Comparison of ENCODE assay signal across 17 mouse cellular contexts in genomic region chr14:114855746-114856145, GRCm38 (mm10).
DNase-seq lines count a peak whose midpoint lies in the region; ATAC-seq lines count a peak whose summit lies in the region.
"Had no signal": no experiment of that assay in that cellular context is flagged by ENCODE, and none has a peak within 500 bp of the region (broad histone marks: within the 10 kb centered on the region; RNA-seq: fewer than 3 reads in every experiment).

No protein-coding gene starts in this region.

- peaks cover 14% of the 10 kb centered on the region for H3K4me1 ChIP-seq in hindbrain, embryonic 12.5 days
- peaks cover 8% of the 10 kb centered on the region; the same call in 1 of the 2 replicates for H3K4me1 ChIP-seq in hindbrain, embryonic 14.5 days (replicated peaks; ENCODE audit: control insufficient read depth, insufficient read depth, low read length)
- H3K4me1 ChIP-seq in kidney, embryonic 16.5 days (ENCODE audit: insufficient read depth, low read length) = peaks cover 31% of the 10 kb centered on the region
- peaks cover 20% of the 10 kb centered on the region for H3K4me1 ChIP-seq in kidney, embryonic 14.5 days (ENCODE audit: control insufficient read depth, insufficient read depth, low read length)
- H3K4me1 ChIP-seq in neural tube, embryonic 11.5 days (ENCODE audit: control insufficient read depth, insufficient read depth, low read length) = peaks cover 20% of the 10 kb centered on the region
- H3K4me1 ChIP-seq in limb, embryonic 10.5 days = peaks cover 46% of the 10 kb centered on the region

- H3K36me3 ChIP-seq in hindbrain, embryonic 12.5 days = no peaks in the 10 kb centered on the region
- no peaks in the 10 kb centered on the region for H3K36me3 ChIP-seq in hindbrain, embryonic 14.5 days (replicated peaks; ENCODE audit: control insufficient read depth, insufficient read depth)
- H3K36me3 ChIP-seq in kidney, embryonic 16.5 days (ENCODE audit: insufficient read depth, low read length) = no peaks in the 10 kb centered on the region
- no peaks in the 10 kb centered on the region for H3K36me3 ChIP-seq in kidney, embryonic 14.5 days (ENCODE audit: control insufficient read depth, insufficient read depth, low read length)
- H3K36me3 ChIP-seq in neural tube, embryonic 11.5 days (ENCODE audit: control insufficient read depth, insufficient read depth, low read length) = no peaks in the 10 kb centered on the region
- no peaks in the 10 kb centered on the region for H3K36me3 ChIP-seq in limb, embryonic 10.5 days
- H3K36me3 ChIP-seq: forebrain, embryonic 15.5 days; heart, embryonic 12.5 days had no signal

- no peak overlapping the region for H3K4me3 ChIP-seq in hindbrain, embryonic 12.5 days
- no peak overlapping the region for H3K4me3 ChIP-seq in hindbrain, embryonic 14.5 days (replicated peaks; ENCODE audit: low read length)
- no peak overlapping the region for H3K4me3 ChIP-seq in kidney, embryonic 16.5 days (ENCODE audit: low read length)
- H3K4me3 ChIP-seq in kidney, embryonic 14.5 days (ENCODE audit: low read length) = no peak overlapping the region
- H3K4me3 ChIP-seq in neural tube, embryonic 11.5 days (ENCODE audit: low read depth, low read length) = no peak overlapping the region
- H3K4me3 ChIP-seq in limb, embryonic 10.5 days = no peak overlapping the region
- H3K4me3 ChIP-seq: forebrain, embryonic 15.5 days; heart, embryonic 12.5 days had no signal

- no peak overlapping the region for H3K4me2 ChIP-seq in hindbrain, embryonic 12.5 days (replicated peaks)
- no peak overlapping the region for H3K4me2 ChIP-seq in hindbrain, embryonic 14.5 days (replicated peaks)
- H3K4me2 ChIP-seq in kidney, embryonic 16.5 days (replicated peaks; ENCODE audit: low read depth, low read length) = peak overlapping the region; percentile 24; the same call in 1 of the 2 replicates
- no peak overlapping the region for H3K4me2 ChIP-seq in kidney, embryonic 14.5 days (replicated peaks; ENCODE audit: low read depth, low read length)
- no peak overlapping the region for H3K4me2 ChIP-seq in neural tube, embryonic 11.5 days (ENCODE audit: low read depth)
- H3K4me2 ChIP-seq: forebrain, embryonic 15.5 days; heart, embryonic 12.5 days had no signal

- no peak overlapping the region for H3K9ac ChIP-seq in hindbrain, embryonic 12.5 days
- H3K9ac ChIP-seq in hindbrain, embryonic 14.5 days = no peak overlapping the region
- no peak overlapping the region for H3K9ac ChIP-seq in kidney, embryonic 16.5 days (replicated peaks; ENCODE audit: low read length)
- H3K9ac ChIP-seq in kidney, embryonic 14.5 days (ENCODE audit: low read depth, low read length) = no peak overlapping the region
- H3K9ac ChIP-seq in neural tube, embryonic 11.5 days (ENCODE audit: low read length) = no peak overlapping the region
- H3K9ac ChIP-seq: forebrain, embryonic 15.5 days; heart, embryonic 12.5 days had no signal

- no peaks in the 10 kb centered on the region for H3K27me3 ChIP-seq in hindbrain, embryonic 12.5 days
- no peaks in the 10 kb centered on the region for H3K27me3 ChIP-seq in hindbrain, embryonic 14.5 days (ENCODE audit: control insufficient read depth, insufficient read depth, low read length)
- H3K27me3 ChIP-seq in kidney, embryonic 16.5 days (ENCODE audit: insufficient read depth, low read length) = no peaks in the 10 kb centered on the region
- H3K27me3 ChIP-seq in kidney, embryonic 14.5 days (ENCODE audit: control insufficient read depth, insufficient read depth, low read length) = no peaks in the 10 kb centered on the region
- no peaks in the 10 kb centered on the region for H3K27me3 ChIP-seq in neural tube, embryonic 11.5 days (ENCODE audit: control insufficient read depth, insufficient read depth, low read length)
- H3K27me3 ChIP-seq in limb, embryonic 10.5 days (ENCODE audit: low read depth, poor library complexity, severe bottlenecking) = no peaks in the 10 kb centered on the region
- H3K27me3 ChIP-seq: forebrain, embryonic 15.5 days; heart, embryonic 12.5 days had no signal

- H3K27ac ChIP-seq in hindbrain, embryonic 12.5 days = 0 out of 2 replicates have a peak overlapping the region, but pooled peaks have one; percentile 48
- H3K27ac ChIP-seq in hindbrain, embryonic 14.5 days = no peak overlapping the region
- no peak overlapping the region for H3K27ac ChIP-seq in kidney, embryonic 16.5 days (ENCODE audit: low read length)
- H3K27ac ChIP-seq in kidney, embryonic 14.5 days (ENCODE audit: low read depth, low read length) = no peak overlapping the region
- 0 out of 2 replicates have a peak overlapping the region, but pooled peaks have one; percentile 49 for H3K27ac ChIP-seq in neural tube, embryonic 11.5 days (ENCODE audit: low read depth, low read length)
- H3K27ac ChIP-seq in limb, embryonic 10.5 days = peak overlapping the region; percentile 88
- H3K27ac ChIP-seq: forebrain, embryonic 15.5 days had no signal

- H3K9me3 ChIP-seq in hindbrain, embryonic 12.5 days (replicated peaks) = no peaks in the 10 kb centered on the region
- H3K9me3 ChIP-seq in hindbrain, embryonic 14.5 days (ENCODE audit: control insufficient read depth, low read length) = no peaks in the 10 kb centered on the region
- no peaks in the 10 kb centered on the region for H3K9me3 ChIP-seq in kidney, embryonic 16.5 days (ENCODE audit: low read length)
- H3K9me3 ChIP-seq in kidney, embryonic 14.5 days (ENCODE audit: control insufficient read depth, low read length) = no peaks in the 10 kb centered on the region
- H3K9me3 ChIP-seq in neural tube, embryonic 11.5 days (ENCODE audit: control insufficient read depth, low read length) = no peaks in the 10 kb centered on the region
- no peaks in the 10 kb centered on the region for H3K9me3 ChIP-seq in limb, embryonic 10.5 days (replicated peaks)
- H3K9me3 ChIP-seq: forebrain, embryonic 15.5 days; heart, embryonic 12.5 days had no signal

- no peak for DNase-seq in hindbrain, embryonic 14.5 days (ENCODE audit: low spot score)
- DNase-seq in neural tube, embryonic 11.5 days (ENCODE audit: low spot score) = no peak
- no peak for DNase-seq in neural tube, embryonic 10.5 days (ENCODE audit: extremely low spot score, low spot score)
- no peak for DNase-seq in limb, embryonic 10.5 days (ENCODE audit: low spot score)
- no peak for DNase-seq in gastrocnemius, adult 8-10 months (ENCODE audit: low spot score in 2 of 2)
- DNase-seq: adrenal gland, adult 2 months; adrenal gland, postnatal 25 days; cerebellum, adult 18-20 months; cerebellum, adult 9-11 months; cerebellum, postnatal 36 days; gastrocnemius, postnatal 10 days; heart, adult 18-20 months had no signal

- no peak for ATAC-seq in hindbrain, embryonic 12.5 days (ENCODE audit: low FRiP score)
- ATAC-seq in hindbrain, embryonic 14.5 days (ENCODE audit: low FRiP score) = no peak
- ATAC-seq in kidney, embryonic 16.5 days (ENCODE audit: low FRiP score, low TSS enrichment) = no peak
- no peak for ATAC-seq in kidney, embryonic 14.5 days (ENCODE audit: low FRiP score, low TSS enrichment)
- ATAC-seq in neural tube, embryonic 11.5 days (ENCODE audit: insufficient read depth, low FRiP score, low TSS enrichment) = no peak

- 37% methylated on average over 3 of the region's 3 CpGs for WGBS in hindbrain, embryonic 12.5 days
- WGBS in hindbrain, embryonic 14.5 days = 30% methylated on average over 3 of the region's 3 CpGs
- 17% methylated on average over 3 of the region's 3 CpGs for WGBS in kidney, embryonic 16.5 days
- WGBS in kidney, embryonic 14.5 days = 12% methylated on average over 3 of the region's 3 CpGs
- 24% methylated on average over 3 of the region's 3 CpGs for WGBS in neural tube, embryonic 11.5 days
- 22% methylated on average over 3 of the region's 3 CpGs for WGBS in limb, embryonic 10.5 days

Comparison
In these comparisons a context has a peak if more than half of its experiments do, and no peak if none do; other contexts are left out.
1. H3K27ac ChIP-seq: peak in hindbrain, embryonic 12.5 days (single experiment), neural tube, embryonic 11.5 days (single experiment) and limb, embryonic 10.5 days (single experiment); none in hindbrain, embryonic 14.5 days (single experiment), kidney, embryonic 16.5 days (single experiment) and kidney, embryonic 14.5 days (single experiment).